ENCODE assay signal across 13 mouse cellular contexts in genomic region chrX:99389778-99390461, GRCm38 (mm10).
DNase-seq lines count a peak whose midpoint lies in the region; ATAC-seq lines count a peak whose summit lies in the region.
"Had no signal": no experiment of that assay in that cellular context is flagged by ENCODE, and none has a peak within 500 bp of the region (broad histone marks: within the 10 kb centered on the region; RNA-seq: fewer than 3 reads in every experiment).

No protein-coding gene starts in this region.

- H3K4me1 ChIP-seq in kidney, embryonic 16.5 days (ENCODE audit: insufficient read depth, low read length), result peaks cover 16% of the 10 kb centered on the region; the same call in 1 of the 2 replicates

- H3K9me3 ChIP-seq in kidney, embryonic 16.5 days (ENCODE audit: low read length), result no peaks in the 10 kb centered on the region
- H3K9me3 ChIP-seq: hindbrain, embryonic 12.5 days had no signal

- WGBS in kidney, embryonic 16.5 days, result 41% methylated on average over 12 of the region's 12 CpGs

- peaks cover 27% of the 10 kb centered on the region; the same call in 1 of the 2 replicates for H3K27me3 ChIP-seq in kidney, embryonic 16.5 days (ENCODE audit: insufficient read depth, low read length)

- DNase-seq in kidney, postnatal 36 days, result no peak
- DNase-seq in testis, postnatal 10 days (ENCODE audit: low spot score), result peak; percentile 25
- DNase-seq in testis, postnatal 14 days (ENCODE audit: low spot score), result no peak
- DNase-seq in kidney, postnatal 4 days, result peak; percentile 29 to 34
- DNase-seq in T-cell, adult 2 months (ENCODE audit: low spot score), result no peak
- no peak for DNase-seq in right cerebral cortex, postnatal 25 days
- DNase-seq: adrenal gland, postnatal 36 days; cerebellum, postnatal 14 days; gastrocnemius, postnatal 25 days; right cerebral cortex, adult 18-20 months had no signal

- H3K9ac ChIP-seq in kidney, embryonic 16.5 days (replicated peaks; ENCODE audit: low read length), result no peak overlapping the region
- H3K9ac ChIP-seq: hindbrain, embryonic 12.5 days had no signal

- no peak overlapping the region for H3K4me2 ChIP-seq in kidney, embryonic 16.5 days (replicated peaks; ENCODE audit: low read depth, low read length)
- H3K4me2 ChIP-seq: hindbrain, embryonic 12.5 days had no signal

- peak overlapping the region; percentile 46; the same call in 1 of the 2 replicates for H3K27ac ChIP-seq in kidney, embryonic 16.5 days (ENCODE audit: low read length)
- H3K27ac ChIP-seq: hindbrain, embryonic 12.5 days had no signal

- ATAC-seq in kidney, embryonic 16.5 days (ENCODE audit: low FRiP score, low TSS enrichment), result peak; percentile 64; the same call in 1 of the 2 replicates

- H3K4me3 ChIP-seq in kidney, embryonic 16.5 days (ENCODE audit: low read length), result no peak overlapping the region
- H3K4me3 ChIP-seq: erythroblast, embryonic 14.5 days; hindbrain, embryonic 12.5 days had no signal

- H3K36me3 ChIP-seq in kidney, embryonic 16.5 days (ENCODE audit: insufficient read depth, low read length), result no peaks in the 10 kb centered on the region
- H3K36me3 ChIP-seq: hindbrain, embryonic 12.5 days had no signal

Comparison
In these comparisons a context has a peak if more than half of its experiments do, and no peak if none do; other contexts are left out.
1. DNase-seq: peak in testis, postnatal 10 days (single experiment) and kidney, postnatal 4 days (2 of 2); none in kidney, postnatal 36 days (0 of 2), testis, postnatal 14 days (single experiment), T-cell, adult 2 months (single experiment) and right cerebral cortex, postnatal 25 days (single experiment).